Mouse (Mus musculus): ENCODE results near the gene 6430571L13Rik. TPM values are rescaled to one million over a fixed set of nuclear protein-coding genes. Genes with fewer than 3 reads are reported as not detected.

Gene 6430571L13Rik
- total RNA-seq, 1 experiment from 2014 or later = 0.23 TPM

GRCm38 (mm10) chr9:107335046-107335445, 5.4 kb upstream of the 6430571L13Rik start:
- no peak for ATAC-seq (replicated peaks; ENCODE audit: low read depth, poor library complexity, severe bottlenecking)

GRCm38 (mm10) chr9:107335909-107336308, 4.5 kb upstream of the 6430571L13Rik start:
- ATAC-seq (replicated peaks; ENCODE audit: low read depth, poor library complexity, severe bottlenecking) = peak; percentile 48

- ATAC-seq (replicated peaks; ENCODE audit: low read depth, poor library complexity, severe bottlenecking) = no peak
Observed at GRCm38 (mm10) chr9:107336386-107336785, 4.0 kb upstream of the 6430571L13Rik start.

DNA sequence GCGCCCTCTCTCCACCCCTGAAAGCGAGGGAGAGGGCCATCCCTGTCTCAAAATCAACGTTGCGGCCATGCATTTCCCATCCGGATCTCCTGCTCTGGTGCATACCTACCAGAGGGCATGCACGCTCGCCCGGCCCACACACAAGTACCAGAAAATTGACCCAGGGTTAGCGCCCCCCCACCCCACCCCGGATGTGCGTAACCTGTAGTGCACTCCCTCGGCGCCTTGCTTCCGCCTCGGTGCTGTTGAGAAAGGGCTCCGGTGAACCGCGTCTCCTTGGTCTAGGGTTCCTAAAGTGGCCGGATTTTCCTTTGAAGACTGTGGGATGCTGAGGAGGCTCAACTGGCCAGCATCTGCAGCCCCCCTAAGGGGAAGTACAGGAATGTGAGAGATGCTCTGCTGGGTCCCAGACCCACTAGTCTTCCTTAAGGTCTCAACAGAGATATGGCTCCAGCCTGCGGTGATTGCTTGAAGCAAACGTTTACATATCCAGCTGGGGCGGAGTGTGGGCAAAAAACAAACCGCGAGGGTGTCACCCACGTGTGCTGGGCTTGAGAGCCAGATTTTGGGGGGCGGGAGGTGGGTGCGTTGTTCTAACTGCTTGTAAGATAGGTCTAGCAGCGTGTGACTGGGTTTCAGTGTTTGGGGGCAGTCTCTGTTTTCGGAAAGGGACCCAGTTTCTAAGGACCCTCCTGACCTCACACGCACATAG, 2.1 kb upstream of the 6430571L13Rik start, which contains the start of gene Hemk1:
TSS of gene Hemk1 (minus strand) at position 179 of the 712 bp plus-strand sequence.
- ATAC-seq (replicated peaks; ENCODE audit: low read depth, poor library complexity, severe bottlenecking) = peak; percentile 67

- ATAC-seq (replicated peaks; ENCODE audit: low read depth, poor library complexity, severe bottlenecking) = no peak
Observed at GRCm38 (mm10) chr9:107340911-107341645, 676 bp downstream of the 6430571L13Rik start.

- ATAC-seq (replicated peaks; ENCODE audit: low read depth, poor library complexity, severe bottlenecking) = no peak
Observed at GRCm38 (mm10) chr9:107342201-107342709, 1.9 kb downstream of the 6430571L13Rik start.

DNA sequence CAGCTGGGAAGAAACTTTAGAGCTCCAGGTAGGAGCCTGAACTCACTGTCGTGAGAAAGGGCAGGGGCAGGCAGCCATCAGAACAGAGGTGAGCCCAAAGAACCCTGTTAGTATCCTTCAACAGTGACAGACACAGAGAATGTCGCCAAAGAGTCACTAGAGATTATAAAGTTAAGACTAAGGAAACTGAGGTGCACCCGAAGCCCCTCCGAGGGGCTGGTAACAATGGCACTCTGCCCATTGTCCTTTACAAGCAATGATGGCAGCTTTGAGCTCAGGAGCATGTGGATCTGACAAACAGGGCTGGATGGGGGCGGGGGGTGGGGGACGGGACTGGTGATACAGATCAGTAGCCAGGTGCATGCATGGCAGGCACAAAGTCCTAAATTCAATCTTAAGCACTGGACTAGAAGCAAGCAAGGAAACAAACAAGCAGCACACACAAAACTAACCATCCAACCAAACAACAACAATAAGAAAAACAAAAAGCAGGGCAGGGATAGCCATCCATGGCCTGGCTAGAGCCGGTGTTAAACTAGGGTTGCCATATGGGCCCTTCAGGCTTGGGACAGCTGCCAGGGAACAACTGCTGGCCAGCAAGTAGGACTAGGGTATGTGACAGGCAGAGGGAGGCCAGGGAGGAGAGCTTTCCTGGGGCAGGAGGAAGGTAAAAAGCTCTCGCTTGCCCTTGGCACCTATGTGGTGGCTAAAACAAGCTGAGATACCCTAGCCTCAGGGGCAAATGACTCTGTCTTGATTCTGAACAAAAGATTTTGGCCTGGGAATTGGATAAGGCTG, 2.9 kb downstream of the 6430571L13Rik start:
- no peak for ATAC-seq (replicated peaks; ENCODE audit: low read depth, poor library complexity, severe bottlenecking)

DNA sequence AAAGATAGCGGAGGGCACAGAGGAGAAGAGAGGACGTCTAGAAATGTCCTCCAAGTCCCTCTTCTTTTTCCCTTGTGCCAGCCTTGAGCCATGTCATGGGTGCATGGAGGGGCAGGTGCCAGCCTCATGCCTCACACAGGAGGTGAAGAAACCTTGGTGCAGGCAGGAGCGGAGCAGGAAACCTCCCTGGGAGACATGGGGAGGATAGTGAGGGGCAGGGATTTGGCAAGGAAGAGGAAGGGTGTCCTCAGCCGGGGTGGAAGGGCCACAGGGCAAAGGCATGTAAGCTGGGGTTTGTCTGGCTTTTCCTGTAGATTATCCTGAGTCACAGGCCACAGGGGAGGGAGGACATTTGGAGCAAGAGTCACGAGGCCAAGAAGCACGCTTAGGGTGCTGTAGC, 3.6 kb downstream of the 6430571L13Rik start:
- ATAC-seq (replicated peaks; ENCODE audit: low read depth, poor library complexity, severe bottlenecking) = no peak

DNA sequence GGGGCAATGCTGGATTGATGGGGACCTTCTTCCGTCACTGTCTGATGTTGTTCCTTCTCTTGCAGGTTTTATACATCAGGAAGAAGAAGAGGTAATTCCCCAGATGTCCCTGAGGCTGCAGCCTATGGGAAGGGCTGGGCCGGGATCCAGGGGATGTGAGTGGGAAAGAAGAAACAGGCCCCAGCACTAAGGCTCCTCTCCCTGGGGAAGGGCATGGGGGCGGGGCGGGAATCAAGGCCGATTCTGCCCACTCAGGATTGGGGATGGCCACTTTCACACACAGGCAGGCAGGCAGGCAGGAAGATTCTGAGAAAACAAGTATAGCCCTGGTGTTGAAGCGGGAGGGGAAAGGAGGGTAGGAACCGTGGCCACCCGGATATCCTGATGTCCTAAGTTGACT, 5.7 kb downstream of the 6430571L13Rik start:
- no peak for ATAC-seq (replicated peaks; ENCODE audit: low read depth, poor library complexity, severe bottlenecking)

GRCm38 (mm10) chr9:107347586-107348183, 7.3 kb downstream of the 6430571L13Rik start:
- no peak for ATAC-seq (replicated peaks; ENCODE audit: low read depth, poor library complexity, severe bottlenecking)

DNA sequence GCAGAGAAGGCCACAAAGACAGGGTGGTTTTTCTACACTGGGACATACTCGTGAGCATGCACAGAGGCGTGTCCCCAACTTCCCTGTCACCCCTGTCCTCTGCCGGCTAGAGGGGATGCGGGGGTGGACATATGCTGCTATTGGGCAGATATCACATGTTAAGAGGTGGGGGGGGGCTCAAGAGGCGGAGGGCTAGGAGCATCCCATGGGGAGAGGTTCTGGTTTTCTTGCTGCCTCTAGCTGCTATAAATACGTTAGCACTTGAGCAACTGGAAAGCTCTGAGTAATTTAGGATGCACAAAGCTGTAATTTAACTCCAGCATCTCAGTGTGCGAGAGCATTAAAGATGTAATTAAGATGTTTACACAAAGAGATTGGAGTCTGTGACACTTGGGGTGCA, 8.9 kb downstream of the 6430571L13Rik start:
- ATAC-seq (replicated peaks; ENCODE audit: low read depth, poor library complexity, severe bottlenecking) = no peak

DNA sequence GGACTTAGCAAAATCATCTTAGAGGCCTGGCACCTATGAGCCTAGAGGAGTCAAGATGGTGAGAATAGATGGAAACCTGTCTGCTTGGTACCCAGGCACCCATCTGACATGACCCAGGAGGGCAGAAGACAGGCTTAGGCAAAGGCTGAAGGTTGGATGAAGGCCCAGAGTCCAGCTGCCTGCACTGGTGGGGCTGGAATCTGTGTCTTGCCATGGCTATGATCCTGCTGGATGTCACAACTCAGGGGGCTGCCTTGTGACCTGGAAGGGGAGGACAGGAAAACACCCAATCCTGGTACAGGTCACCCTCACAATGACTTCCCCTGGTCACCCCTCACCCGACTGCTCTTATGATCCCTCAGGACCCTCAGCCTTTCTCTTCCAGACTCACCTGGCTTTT, 14.4 kb downstream of the 6430571L13Rik start:
- no peak for ATAC-seq (replicated peaks; ENCODE audit: low read depth, poor library complexity, severe bottlenecking)

DNA sequence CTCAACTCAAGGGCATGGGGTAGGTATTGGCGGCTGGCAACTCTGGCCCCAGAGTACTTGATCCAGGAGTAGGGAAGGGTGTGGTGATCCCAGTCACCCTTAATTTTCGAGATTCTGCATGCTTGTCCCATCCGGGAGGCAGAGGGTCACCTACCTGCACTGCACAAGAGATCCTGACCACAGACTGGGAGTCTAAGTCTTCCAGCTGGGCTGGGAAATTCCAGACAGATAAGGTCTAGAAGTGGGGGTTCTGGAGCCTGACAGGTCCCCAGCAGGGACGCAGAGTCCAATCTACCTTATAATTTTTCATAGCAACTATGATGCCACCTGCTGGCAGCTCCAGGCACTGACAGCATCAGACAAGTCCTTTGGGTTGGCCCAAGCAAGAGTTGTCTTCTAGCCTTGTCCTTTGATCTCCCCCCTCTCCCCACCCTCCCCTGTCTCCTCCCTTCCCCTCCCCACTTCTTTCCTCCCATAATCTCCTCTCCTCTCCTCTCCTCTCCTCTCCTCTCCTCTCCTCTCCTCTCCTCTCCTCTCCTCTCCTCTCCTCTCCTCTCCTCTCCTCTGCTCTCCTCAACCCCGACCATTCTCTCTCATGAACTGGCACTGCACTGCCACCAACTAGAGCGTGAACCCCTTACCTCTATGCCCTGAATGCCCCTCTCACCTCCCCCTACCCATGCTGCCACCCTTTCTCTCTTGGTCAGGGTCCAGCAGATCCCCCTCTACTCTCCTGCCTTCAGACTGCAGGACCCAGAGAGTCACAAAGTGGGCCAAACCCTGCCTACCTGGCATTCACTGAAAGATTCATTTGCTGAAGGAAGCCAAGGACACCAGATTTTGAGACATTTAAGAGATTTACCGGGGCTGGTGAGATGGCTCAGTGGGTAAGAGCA, 15.7 kb downstream of the 6430571L13Rik start:
- peak; percentile 75 for ATAC-seq (replicated peaks; ENCODE audit: low read depth, poor library complexity, severe bottlenecking)

DNA sequence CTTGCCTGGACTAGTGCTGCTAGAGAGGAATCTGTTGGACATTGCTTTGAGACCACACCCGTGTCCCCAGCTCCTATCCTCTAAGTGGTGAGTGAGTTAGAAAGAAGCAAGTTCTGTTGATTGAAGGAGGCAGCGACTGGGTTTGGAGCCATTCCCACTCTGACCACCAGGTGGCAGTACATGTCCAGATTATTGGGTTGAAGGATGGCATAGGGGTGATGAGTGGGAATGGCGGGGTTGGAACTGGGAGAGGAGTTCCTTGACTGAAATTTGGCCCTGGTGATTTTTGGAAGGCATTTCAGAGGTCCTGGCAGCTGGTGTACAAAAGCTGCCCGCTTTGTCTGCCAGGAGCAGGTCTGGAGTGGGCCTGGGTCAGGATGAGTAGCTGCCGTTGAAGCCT, 17.2 kb downstream of the 6430571L13Rik start:
- peak; percentile 64 for ATAC-seq (replicated peaks; ENCODE audit: low read depth, poor library complexity, severe bottlenecking)

DNA sequence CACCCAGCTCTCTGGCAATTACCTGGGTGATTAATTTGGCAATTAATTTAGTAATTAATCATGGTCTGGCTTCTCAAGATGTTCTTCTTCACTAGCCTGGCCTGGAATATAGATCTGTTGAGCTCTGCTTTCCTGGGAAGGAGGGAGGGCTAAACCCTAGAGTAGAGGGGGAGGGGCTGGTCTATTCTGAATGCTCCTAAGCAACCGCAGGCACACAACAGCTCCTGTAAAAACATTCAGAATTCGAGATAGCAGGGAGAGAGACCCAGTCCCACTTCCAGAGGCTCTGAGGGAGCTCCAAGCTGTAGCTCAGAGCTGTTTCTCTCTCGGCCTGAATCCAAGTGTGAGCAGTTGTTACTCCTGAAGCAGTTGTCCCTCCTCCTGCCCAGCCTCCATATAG, 20.6 kb downstream of the 6430571L13Rik start:
- no peak for ATAC-seq (replicated peaks; ENCODE audit: low read depth, poor library complexity, severe bottlenecking)

DNA sequence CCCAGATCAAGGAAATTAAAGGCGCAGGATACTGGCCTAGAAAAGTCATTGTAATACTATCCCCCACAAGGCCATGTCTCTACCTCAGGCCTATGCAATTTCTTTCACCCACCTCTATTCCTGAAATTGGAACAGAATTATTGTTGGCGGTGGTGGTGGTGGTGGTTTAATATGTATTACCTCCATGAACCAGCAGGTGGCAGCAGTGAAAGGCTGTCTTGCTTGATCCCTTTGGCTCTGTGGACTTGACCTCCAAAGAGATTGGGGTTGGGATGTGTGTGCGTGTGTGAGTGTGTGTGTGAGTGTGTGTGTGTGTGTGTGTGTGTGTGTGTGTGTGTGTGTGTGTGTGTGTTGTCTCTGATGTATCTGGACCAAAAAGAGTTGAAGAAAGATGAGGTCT, 26.2 kb downstream of the 6430571L13Rik start:
- peak; percentile 61 for ATAC-seq (replicated peaks; ENCODE audit: low read depth, poor library complexity, severe bottlenecking)

- ATAC-seq (replicated peaks; ENCODE audit: low read depth, poor library complexity, severe bottlenecking) = no peak
Observed at GRCm38 (mm10) chr9:107368302-107368701, 27.9 kb downstream of the 6430571L13Rik start.

- peak; percentile 51; the same call in 1 of the 2 replicates for ATAC-seq (replicated peaks; ENCODE audit: low read depth, poor library complexity, severe bottlenecking)
Observed at GRCm38 (mm10) chr9:107369270-107370105, 29.1 kb downstream of the 6430571L13Rik start.

Measured in common myeloid progenitor, adult 5-6 weeks (primary cell).